Mouse (Mus musculus) layer of hippocampus, postnatal 25 days (tissue): ENCODE results near the gene Klf2. TPM values are rescaled to one million over a fixed set of nuclear protein-coding genes. Genes with fewer than 3 reads are reported as not detected.

Source experiments
- DNase-seq, 2 experiments: peaks; one replicate each; pipeline ENCODE4 v3.0.0; 2022; ENCODE audit warnings: mixed read lengths in 2 of 2, low spot score in 1 of 2; ENCODE audit errors: extremely low spot score in 1 of 2
- total RNA-seq, 2 experiments: library from RNA; stranded (reverse); gene quantifications; 2 replicates each; pipeline ENCODE4 v1.2.3; 2021

Klf2 gene
- total RNA-seq, 2 experiments from 2014 or later = 14.3 to 18.0 TPM

DNA sequence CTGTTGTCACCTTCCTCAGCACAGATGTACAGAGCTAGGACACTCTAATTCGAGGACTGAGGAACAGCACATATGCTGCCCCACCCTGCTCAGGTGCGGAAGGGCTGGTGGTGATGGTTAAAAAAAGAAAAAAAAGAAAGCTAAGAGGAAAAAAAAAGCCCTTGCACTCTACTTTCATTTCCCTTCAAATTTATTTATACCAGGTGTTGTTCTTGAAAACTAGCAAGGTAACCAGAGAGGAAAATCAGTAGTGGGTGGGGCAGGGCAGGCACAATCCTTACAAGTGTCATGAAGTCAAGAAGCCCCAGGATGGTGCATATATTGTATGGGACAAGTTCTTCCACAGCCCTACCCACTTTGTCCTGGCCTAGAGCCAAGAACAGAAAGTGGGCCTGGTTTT is 46.2 kb downstream of the Klf2 start:
- DNase-seq = no peak

DNA sequence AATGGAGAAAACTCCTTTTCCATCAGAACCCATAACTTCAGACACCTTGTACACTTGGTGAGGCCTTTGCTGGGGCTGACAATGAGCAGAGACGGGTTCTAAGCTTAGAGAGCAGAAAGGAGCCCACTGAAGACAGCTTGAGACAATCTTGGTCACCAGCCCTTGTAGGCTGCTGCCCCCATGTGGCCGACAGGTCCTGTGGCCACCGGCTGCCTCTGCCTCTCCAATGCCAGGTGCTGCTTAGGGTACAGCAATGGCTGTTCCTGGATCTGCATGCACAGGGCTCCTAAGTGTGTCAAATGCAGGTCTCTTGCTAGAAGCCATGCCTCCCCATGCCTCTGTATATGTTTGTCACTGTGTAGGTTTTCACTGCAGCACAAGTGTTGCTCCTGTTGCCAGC is 47.0 kb downstream of the Klf2 start:
- peak; percentile 44 to 72 for DNase-seq

DNA sequence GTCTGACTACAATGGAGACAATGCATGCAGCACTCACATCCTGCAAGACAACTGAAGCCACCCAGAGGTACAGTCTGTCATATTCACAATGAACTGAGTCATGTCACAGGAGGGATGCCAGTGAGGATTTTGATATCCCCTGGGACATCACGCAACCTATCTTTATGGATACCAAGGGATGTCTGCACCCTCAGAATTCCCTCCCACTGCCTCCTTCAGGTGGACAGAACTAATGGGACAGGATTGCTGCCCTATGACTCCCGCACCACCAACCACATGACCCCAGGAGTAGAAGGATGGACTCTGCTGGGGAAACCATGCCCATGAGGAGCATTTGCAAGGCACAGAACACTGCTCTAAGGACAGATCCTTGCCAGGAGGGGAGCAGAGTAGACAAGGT is 47.6 kb downstream of the Klf2 start:
- no peak for DNase-seq

Other genes starting within 250 kb of the Klf2 start
- gene Olfr373, start 235.9 kb upstream of the Klf2 start, total RNA-seq = not detected
- not detected for gene Olfr374, start 212.0 kb upstream of the Klf2 start, total RNA-seq
- gene Tpm4, start 184.1 kb upstream of the Klf2 start, total RNA-seq = 10 to 100 TPM; 26.2 to 27.5 TPM
- 10 to 100 TPM; 40.0 to 41.2 TPM for gene Rab8a, start 157.8 kb upstream of the Klf2 start, total RNA-seq
- gene Hsh2d, start 129.4 kb upstream of the Klf2 start, total RNA-seq = not detected
- not detected for gene Cib3, start 106.2 kb upstream of the Klf2 start, total RNA-seq
- gene Gm11034, start 105.4 kb upstream of the Klf2 start, total RNA-seq = not detected
- gene Fam32a, start 99.3 kb upstream of the Klf2 start, total RNA-seq = 10 to 100 TPM; 57.4 to 60.6 TPM
- 10 to 100 TPM; 85.8 to 96.2 TPM for gene Ap1m1, start 79.0 kb upstream of the Klf2 start, total RNA-seq
- gene Gm10282, start 13.8 kb upstream of the Klf2 start, total RNA-seq = 1 to 10 TPM; 6.6 to 7.9 TPM
- 10 to 100 TPM; 58.9 to 72.2 TPM for gene Eps15l1, start 102.4 kb downstream of the Klf2 start, total RNA-seq
- under 1 TPM; 0.69 to 0.85 TPM for gene Calr3, start 124.8 kb downstream of the Klf2 start, total RNA-seq
- gene 1700030K09Rik, start 124.8 kb downstream of the Klf2 start, total RNA-seq = 10 to 100 TPM; 12.9 to 15.4 TPM
- 10 to 100 TPM; 67.2 to 79.6 TPM for gene Cherp, start 156.2 kb downstream of the Klf2 start, total RNA-seq
- 10 to 100 TPM; 45.9 to 51.1 TPM for gene Slc35e1, start 173.6 kb downstream of the Klf2 start, total RNA-seq
- gene Med26, start 229.2 kb downstream of the Klf2 start, total RNA-seq = 10 to 100 TPM; 10.1 to 10.6 TPM